Mouse (Mus musculus): Measurements from ENCODE around the gene Tmem120b. TPM values are rescaled to one million over a fixed set of nuclear protein-coding genes. Genes with fewer than 3 reads are reported as not detected.

Gene Tmem120b
- total and polyA plus RNA-seq, 2 experiments = 2.7 to 3.8 TPM

GRCm38 (mm10) chr5:123110296-123110721 is 42.1 kb downstream of the Tmem120b start:
- Histone ChIP-seq H3K9ac (ENCODE audit: low read depth, low read length) (no peak overlapping the region), H3K4me1 (ENCODE audit: control insufficient read depth, insufficient read depth, low read length) (no peaks in the 10 kb centered on the region), H3K79me2 (ENCODE audit: control insufficient read depth, insufficient read depth, low read length) (no peaks in the 10 kb centered on the region), H3K27ac (replicated peaks; ENCODE audit: insufficient read depth, low read depth, low read length) (no peak overlapping the region), H3K36me3 (ENCODE audit: control insufficient read depth, insufficient read depth, low read length) (no peaks in the 10 kb centered on the region), H3K4me3 (ENCODE audit: insufficient read depth, low read depth, low read length) (no peak overlapping the region), H3K27me3 (ENCODE audit: control insufficient read depth, insufficient read depth, low read length) (no peaks in the 10 kb centered on the region)
- WGBS = 87% methylated on average over 13 of the region's 13 CpGs
- no peak for DNase-seq (ENCODE audit: extremely low read depth, low read depth, low spot score)
- TF ChIP-seq POLR2A (IDR thresholded peaks at IDR 0.05; ENCODE audit: extremely low read depth, insufficient read depth, low read length) (no peak), CTCF (IDR thresholded peaks at IDR 0.05; ENCODE audit: low read depth, low read length) (no peak)

GRCm38 (mm10) chr5:123114109-123114508 is 45.9 kb downstream of the Tmem120b start:
- H3K27me3 ChIP-seq (ENCODE audit: control insufficient read depth, insufficient read depth, low read length) = no peaks in the 10 kb centered on the region
- H3K4me1 ChIP-seq (ENCODE audit: control insufficient read depth, insufficient read depth, low read length) = no peaks in the 10 kb centered on the region
- H3K27ac ChIP-seq (replicated peaks; ENCODE audit: insufficient read depth, low read depth, low read length) = no peak overlapping the region
- H3K79me2 ChIP-seq (ENCODE audit: control insufficient read depth, insufficient read depth, low read length) = no peaks in the 10 kb centered on the region
- H3K36me3 ChIP-seq (ENCODE audit: control insufficient read depth, insufficient read depth, low read length) = no peaks in the 10 kb centered on the region
- no peak for DNase-seq (ENCODE audit: extremely low read depth, low read depth, low spot score)
- TF ChIP-seq POLR2A (IDR thresholded peaks at IDR 0.05; ENCODE audit: extremely low read depth, insufficient read depth, low read length) (no peak), CTCF (IDR thresholded peaks at IDR 0.05; ENCODE audit: low read depth, low read length) (no peak)
- no peak overlapping the region for H3K4me3 ChIP-seq (ENCODE audit: insufficient read depth, low read depth, low read length)
- H3K9ac ChIP-seq (ENCODE audit: low read depth, low read length) = no peak overlapping the region
- 84% methylated on average over 11 of the region's 11 CpGs for WGBS

- Histone ChIP-seq H3K27ac (replicated peaks; ENCODE audit: insufficient read depth, low read depth, low read length) (no peak overlapping the region), H3K4me3 (ENCODE audit: insufficient read depth, low read depth, low read length) (no peak overlapping the region), H3K27me3 (ENCODE audit: control insufficient read depth, insufficient read depth, low read length) (no peaks in the 10 kb centered on the region), H3K36me3 (ENCODE audit: control insufficient read depth, insufficient read depth, low read length) (no peaks in the 10 kb centered on the region), H3K9ac (ENCODE audit: low read depth, low read length) (no peak overlapping the region), H3K4me1 (ENCODE audit: control insufficient read depth, insufficient read depth, low read length) (no peaks in the 10 kb centered on the region), H3K79me2 (ENCODE audit: control insufficient read depth, insufficient read depth, low read length) (no peaks in the 10 kb centered on the region)
- TF ChIP-seq CTCF (IDR thresholded peaks at IDR 0.05; ENCODE audit: low read depth, low read length) (peak; percentile 24; the same call in 1 of the 2 replicates), POLR2A (IDR thresholded peaks at IDR 0.05; ENCODE audit: extremely low read depth, insufficient read depth, low read length) (no peak)
- 81% methylated on average over 7 of the region's 7 CpGs for WGBS
- DNase-seq (ENCODE audit: extremely low read depth, low read depth, low spot score) = no peak
Measured at GRCm38 (mm10) chr5:123114924-123115323, 46.7 kb downstream of the Tmem120b start.

- H3K79me2 ChIP-seq (ENCODE audit: control insufficient read depth, insufficient read depth, low read length) = no peaks in the 10 kb centered on the region
- H3K36me3 ChIP-seq (ENCODE audit: control insufficient read depth, insufficient read depth, low read length) = no peaks in the 10 kb centered on the region
- no peak overlapping the region for H3K27ac ChIP-seq (replicated peaks; ENCODE audit: insufficient read depth, low read depth, low read length)
Measured at GRCm38 (mm10) chr5:123116080-123116479, 47.9 kb downstream of the Tmem120b start.

DNA sequence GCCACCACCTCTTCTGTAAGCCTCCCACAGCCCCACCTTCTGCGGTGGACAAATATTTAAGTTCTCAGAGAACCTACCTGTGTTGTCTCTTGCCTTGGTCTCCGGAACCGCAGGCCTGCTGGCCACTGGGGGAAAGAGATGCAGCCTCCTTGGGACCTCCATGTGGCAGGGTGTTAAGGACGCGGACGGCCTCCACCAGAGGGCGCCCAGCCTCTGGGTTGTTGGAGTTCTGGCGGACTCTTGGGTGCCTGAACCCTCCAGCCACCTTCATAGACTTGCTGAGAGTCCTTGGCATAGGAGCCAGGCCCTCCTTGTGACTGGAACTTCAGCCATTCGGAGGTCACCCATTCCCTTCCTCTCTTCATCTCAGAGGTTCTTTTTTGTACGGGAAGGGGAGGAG is 49.0 kb downstream of the Tmem120b start:
- 37% methylated on average over 10 of the region's 10 CpGs for WGBS
- no peak overlapping the region for H3K27ac ChIP-seq (replicated peaks; ENCODE audit: insufficient read depth, low read depth, low read length)

More at GRCm38 (mm10) chr5:123116080-123116479, 47.9 kb downstream of the Tmem120b start:
- WGBS = 89% methylated on average over 8 of the region's 8 CpGs
- H3K4me1 ChIP-seq (ENCODE audit: control insufficient read depth, insufficient read depth, low read length) = no peaks in the 10 kb centered on the region
- no peak overlapping the region for H3K4me3 ChIP-seq (ENCODE audit: insufficient read depth, low read depth, low read length)
- no peak for DNase-seq (ENCODE audit: extremely low read depth, low read depth, low spot score)
- H3K27me3 ChIP-seq (ENCODE audit: control insufficient read depth, insufficient read depth, low read length) = no peaks in the 10 kb centered on the region
- no peak overlapping the region for H3K9ac ChIP-seq (ENCODE audit: low read depth, low read length)
- TF ChIP-seq POLR2A (IDR thresholded peaks at IDR 0.05; ENCODE audit: extremely low read depth, insufficient read depth, low read length) (no peak), CTCF (IDR thresholded peaks at IDR 0.05; ENCODE audit: low read depth, low read length) (no peak)

DNA sequence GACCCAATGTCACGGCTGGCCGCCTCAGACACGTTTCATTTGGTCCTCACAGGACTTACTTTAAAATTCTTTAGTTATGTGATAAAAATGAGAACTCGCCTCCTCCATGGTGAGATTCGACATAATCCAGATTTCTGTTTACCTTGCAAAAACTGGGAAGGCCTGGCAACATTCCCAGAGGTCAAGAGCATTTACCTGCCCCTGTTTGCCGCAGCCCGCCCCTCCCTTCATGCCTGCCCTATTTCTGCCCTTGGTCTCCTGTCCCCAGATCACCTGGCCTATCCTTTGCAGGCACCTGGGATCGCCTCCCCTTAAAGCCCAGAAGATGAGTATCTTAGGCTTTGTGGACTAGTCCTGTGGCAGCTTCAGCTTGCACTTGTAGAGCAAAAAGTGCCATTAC is 49.6 kb downstream of the Tmem120b start:
- peak; percentile 43 for DNase-seq (ENCODE audit: extremely low read depth, low read depth, low spot score)
- no peaks in the 10 kb centered on the region for H3K36me3 ChIP-seq (ENCODE audit: control insufficient read depth, insufficient read depth, low read length)
- H3K9ac ChIP-seq (ENCODE audit: low read depth, low read length) = no peak overlapping the region
- WGBS = 49% methylated on average over 8 of the region's 8 CpGs
- H3K4me3 ChIP-seq (ENCODE audit: insufficient read depth, low read depth, low read length) = no peak overlapping the region
- no peaks in the 10 kb centered on the region for H3K27me3 ChIP-seq (ENCODE audit: control insufficient read depth, insufficient read depth, low read length)
- H3K27ac ChIP-seq (replicated peaks; ENCODE audit: insufficient read depth, low read depth, low read length) = no peak overlapping the region
- TF ChIP-seq POLR2A (IDR thresholded peaks at IDR 0.05; ENCODE audit: extremely low read depth, insufficient read depth, low read length) (no peak), CTCF (IDR thresholded peaks at IDR 0.05; ENCODE audit: low read depth, low read length) (no peak)
- no peaks in the 10 kb centered on the region for H3K4me1 ChIP-seq (ENCODE audit: control insufficient read depth, insufficient read depth, low read length)
- H3K79me2 ChIP-seq (ENCODE audit: control insufficient read depth, insufficient read depth, low read length) = no peaks in the 10 kb centered on the region

More for the DNA sequence above, 49.0 kb downstream of the Tmem120b start:
- H3K9ac ChIP-seq (ENCODE audit: low read depth, low read length) = no peak overlapping the region
- no peaks in the 10 kb centered on the region for H3K36me3 ChIP-seq (ENCODE audit: control insufficient read depth, insufficient read depth, low read length)
- DNase-seq (ENCODE audit: extremely low read depth, low read depth, low spot score) = peak; percentile 30
- no peak overlapping the region for H3K4me3 ChIP-seq (ENCODE audit: insufficient read depth, low read depth, low read length)
- H3K4me1 ChIP-seq (ENCODE audit: control insufficient read depth, insufficient read depth, low read length) = no peaks in the 10 kb centered on the region
- H3K27me3 ChIP-seq (ENCODE audit: control insufficient read depth, insufficient read depth, low read length) = no peaks in the 10 kb centered on the region
- TF ChIP-seq POLR2A (IDR thresholded peaks at IDR 0.05; ENCODE audit: extremely low read depth, insufficient read depth, low read length) (no peak), CTCF (IDR thresholded peaks at IDR 0.05; ENCODE audit: low read depth, low read length) (peak; percentile 87)
- H3K79me2 ChIP-seq (ENCODE audit: control insufficient read depth, insufficient read depth, low read length) = no peaks in the 10 kb centered on the region
